Mouse (Mus musculus) thymus, postnatal 10 days (tissue): ENCODE measurements around the gene Ccdc92.

ENCODE experiments used
- DNase-seq, 2 experiments: peaks; one replicate each; pipeline ENCODE4 v3.0.0; 2021; ENCODE audit warnings: low spot score in 2 of 2

Ccdc92 gene

GRCm38 (mm10) chr5:124860013-124860412 lies 2.2 kb downstream of the Ccdc92 start:
- peak in 1 of 2 experiments; percentile 13 for DNase-seq

DNA sequence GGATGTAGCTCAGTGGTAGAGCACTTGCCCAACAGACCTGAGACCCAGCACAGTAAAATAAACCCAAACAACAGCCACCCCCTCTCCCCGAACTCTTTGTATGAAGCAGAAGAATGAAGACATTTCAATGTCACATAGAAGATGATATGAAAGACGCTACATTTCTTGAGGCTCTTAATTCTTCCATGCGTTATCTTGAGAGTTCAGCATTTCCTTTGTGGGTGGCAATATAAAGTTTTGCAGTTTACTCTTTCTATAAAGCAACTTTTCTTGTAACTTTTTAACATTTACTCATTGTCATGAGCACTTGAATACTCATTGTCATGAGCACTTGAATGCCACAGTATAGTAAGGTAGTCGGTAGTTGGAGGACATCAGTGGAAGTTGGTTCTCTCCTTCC lies 8.0 kb downstream of the Ccdc92 start:
- no peak for DNase-seq

- no peak for DNase-seq
Measured at GRCm38 (mm10) chr5:124853079-124853478, 9.1 kb downstream of the Ccdc92 start.

DNA sequence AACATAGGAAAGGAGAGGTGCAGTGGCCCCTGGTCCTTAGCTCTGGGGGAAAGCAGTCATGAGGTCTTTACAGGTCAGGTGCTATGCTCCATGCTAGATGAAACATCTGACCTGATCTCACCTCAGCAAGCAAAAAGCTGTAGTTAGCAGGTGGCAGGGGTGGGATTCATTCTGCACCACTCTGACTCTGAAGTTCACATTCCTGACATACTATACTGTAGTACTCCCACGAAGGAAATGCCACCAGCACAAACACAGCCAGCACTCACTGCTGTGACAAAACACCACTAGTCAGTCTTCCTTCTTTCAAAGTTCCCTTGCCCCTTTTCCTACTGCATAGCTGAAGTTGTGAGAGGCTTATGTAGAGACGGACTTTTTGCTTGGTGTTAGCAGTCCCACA lies 9.9 kb downstream of the Ccdc92 start:
- DNase-seq = no peak

DNA sequence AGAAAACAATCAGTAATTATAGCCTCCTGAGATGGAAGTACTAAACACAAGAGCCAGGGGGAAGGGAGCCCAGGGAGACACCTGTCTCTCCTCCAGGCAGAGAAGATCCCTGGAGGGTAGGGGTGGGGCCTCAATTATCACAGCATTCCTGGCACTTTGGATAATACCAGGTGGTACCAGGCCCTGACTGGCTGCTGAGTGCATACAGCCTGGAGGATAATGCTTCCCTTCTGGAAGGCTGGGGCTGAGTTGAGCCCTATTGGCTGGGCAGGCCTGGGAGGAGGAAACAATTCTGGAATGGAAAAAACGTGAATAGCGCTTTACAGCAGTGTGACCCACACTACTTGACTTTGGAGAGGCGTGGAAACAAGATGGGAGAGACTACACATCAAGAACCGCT lies 10.7 kb downstream of the Ccdc92 start:
- DNase-seq = no peak

DNA sequence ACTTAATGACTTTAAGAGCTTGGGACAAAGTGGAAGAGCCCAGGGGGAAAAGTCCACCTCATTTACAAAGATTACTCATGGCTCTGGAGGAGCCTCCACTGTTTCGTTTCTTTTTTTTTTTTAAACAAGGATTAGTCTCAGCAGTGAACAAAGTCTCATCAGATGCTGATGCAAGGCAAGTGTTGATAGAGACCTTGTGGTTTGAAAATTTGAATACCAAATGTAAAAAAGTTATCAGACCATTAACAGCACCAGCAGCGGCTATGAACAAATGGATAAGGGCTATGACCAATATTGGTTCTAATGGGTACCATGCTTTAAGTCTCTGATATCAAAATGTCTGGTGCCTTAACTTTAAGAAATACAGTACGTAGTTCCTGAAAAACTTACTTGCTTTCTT lies 13.2 kb downstream of the Ccdc92 start:
- no peak for DNase-seq

GRCm38 (mm10) chr5:124847014-124847413 lies 15.2 kb downstream of the Ccdc92 start:
- DNase-seq = no peak

- no peak for DNase-seq
Measured at GRCm38 (mm10) chr5:124844929-124845328, 17.3 kb downstream of the Ccdc92 start.

GRCm38 (mm10) chr5:124843386-124843785 lies 18.8 kb downstream of the Ccdc92 start:
- DNase-seq = no peak

- DNase-seq = no peak
Measured at GRCm38 (mm10) chr5:124840669-124841068, 21.6 kb downstream of the Ccdc92 start.

GRCm38 (mm10) chr5:124840202-124840601 lies 22.0 kb downstream of the Ccdc92 start:
- DNase-seq = no peak

DNA sequence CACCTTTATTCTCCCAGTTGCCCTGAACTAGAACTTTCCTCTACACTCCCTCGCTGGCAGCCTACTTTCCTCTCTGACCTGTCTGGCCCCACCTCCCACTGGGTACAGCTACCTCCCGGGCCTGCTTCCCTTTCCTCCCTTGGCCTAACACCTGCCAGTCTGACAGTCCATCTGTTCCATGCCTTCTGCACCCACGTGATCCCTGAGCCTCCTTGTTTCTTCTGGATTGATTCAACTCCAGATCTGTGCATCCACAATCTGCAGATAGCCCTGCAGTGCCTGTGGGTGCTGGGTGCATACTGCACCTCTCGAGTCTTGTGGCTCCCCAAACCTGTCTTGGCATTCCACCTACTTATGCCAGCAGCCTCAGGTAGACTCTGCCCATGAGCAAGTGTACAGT lies 25.6 kb downstream of the Ccdc92 start:
- no peak for DNase-seq

DNA sequence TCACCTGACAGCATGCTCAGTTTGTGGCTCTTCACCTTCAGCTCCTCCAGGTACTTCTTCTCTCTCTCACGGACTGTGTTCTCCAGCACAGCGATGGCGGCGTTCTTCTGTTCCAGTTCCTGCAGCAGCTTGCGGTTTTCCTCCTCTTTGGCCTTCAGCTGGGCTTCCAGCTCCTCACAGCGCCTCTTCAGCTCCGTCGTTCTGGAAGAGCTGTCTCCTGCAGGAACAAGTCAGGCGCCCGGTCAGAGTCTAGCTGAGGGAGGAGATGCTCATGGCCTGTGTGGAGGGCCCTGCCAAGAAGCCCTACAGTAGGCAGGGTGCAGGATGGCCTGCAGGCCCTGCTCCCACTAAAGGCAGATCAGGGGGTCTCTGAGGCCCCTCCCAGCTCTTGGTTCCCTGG lies 26.1 kb downstream of the Ccdc92 start:
- no peak for DNase-seq

DNA sequence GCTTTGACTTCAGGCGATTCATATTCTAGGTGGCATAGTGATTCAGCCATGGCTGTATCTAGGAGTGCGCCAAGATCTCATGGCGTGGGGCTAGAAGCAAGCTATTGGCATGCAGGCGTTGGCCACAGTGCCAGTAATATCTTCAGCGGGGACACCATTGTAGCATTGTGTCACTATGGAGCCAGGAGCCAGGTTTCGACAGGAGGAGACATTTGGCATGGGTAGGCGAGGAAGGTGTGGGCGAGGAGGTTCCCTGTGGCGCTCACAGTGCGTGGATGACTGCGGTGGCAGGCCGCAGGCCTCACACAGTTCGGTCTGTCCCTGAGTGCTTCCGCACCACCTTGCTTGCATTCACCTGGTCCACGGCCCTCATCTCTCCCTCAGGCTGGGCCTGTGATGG lies 27.0 kb downstream of the Ccdc92 start:
- DNase-seq = no peak

DNA sequence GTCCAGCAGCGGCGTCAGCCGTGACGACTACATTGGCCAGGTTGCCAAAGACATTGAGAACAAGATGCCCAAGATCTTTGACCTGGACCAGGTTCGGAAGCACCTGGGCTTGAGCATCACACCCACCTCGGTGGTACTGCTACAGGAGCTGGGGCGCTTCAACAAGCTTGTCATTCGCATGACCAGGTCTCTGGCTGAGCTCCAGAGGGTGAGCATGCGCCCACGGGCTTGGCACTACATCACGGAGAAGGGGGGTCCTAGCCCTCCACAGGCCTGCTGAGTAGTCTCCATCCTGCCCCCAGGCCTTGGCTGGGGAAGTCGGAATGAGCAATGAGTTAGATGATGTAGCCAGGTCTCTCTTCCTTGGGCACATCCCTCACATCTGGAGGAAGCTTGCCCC lies 31.9 kb downstream of the Ccdc92 start:
- DNase-seq = no peak

- no peak for DNase-seq
Measured at GRCm38 (mm10) chr5:124822128-124822894, 39.9 kb downstream of the Ccdc92 start.

DNA sequence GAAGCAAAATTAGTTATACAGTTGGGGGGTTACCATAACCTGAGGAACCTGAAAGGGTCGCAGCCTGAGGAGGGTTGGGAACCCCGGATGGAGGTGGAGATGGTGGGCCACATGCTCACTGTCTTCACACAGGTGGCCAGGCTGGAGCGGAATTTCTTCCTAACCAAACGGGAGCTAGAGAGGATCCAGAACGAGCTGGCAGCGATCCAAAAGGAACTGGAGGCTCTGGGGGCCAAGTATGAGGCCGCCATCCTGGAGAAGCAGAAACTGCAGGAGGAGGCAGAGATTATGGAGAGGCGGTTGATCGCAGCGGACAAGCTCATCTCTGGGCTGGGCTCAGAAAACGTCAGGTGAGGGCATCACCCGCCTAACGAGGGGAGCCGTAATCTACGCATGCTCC lies 45.2 kb downstream of the Ccdc92 start:
- no peak for DNase-seq

DNA sequence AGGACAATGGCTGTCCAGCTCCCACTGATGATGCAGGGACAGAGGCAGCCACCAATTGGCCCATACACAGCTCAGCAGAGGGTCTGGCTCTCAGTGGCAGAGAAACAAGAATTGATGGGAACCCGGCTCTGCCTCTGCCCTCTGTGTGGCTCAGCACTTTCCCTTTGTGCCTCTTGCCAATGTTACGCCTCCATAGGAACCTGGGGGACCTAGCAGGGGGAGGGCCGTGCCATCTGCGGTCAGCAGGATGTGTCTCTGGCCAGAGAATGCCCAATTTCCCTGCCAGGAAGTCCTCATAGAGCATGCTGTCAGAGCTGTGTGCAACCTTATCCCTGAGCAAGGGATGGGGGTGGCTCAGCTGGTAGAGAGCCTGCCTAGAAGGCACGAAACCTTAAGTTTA lies 47.4 kb downstream of the Ccdc92 start:
- DNase-seq = no peak

GRCm38 (mm10) chr5:124812466-124812865 lies 49.8 kb downstream of the Ccdc92 start:
- DNase-seq = no peak

DNA sequence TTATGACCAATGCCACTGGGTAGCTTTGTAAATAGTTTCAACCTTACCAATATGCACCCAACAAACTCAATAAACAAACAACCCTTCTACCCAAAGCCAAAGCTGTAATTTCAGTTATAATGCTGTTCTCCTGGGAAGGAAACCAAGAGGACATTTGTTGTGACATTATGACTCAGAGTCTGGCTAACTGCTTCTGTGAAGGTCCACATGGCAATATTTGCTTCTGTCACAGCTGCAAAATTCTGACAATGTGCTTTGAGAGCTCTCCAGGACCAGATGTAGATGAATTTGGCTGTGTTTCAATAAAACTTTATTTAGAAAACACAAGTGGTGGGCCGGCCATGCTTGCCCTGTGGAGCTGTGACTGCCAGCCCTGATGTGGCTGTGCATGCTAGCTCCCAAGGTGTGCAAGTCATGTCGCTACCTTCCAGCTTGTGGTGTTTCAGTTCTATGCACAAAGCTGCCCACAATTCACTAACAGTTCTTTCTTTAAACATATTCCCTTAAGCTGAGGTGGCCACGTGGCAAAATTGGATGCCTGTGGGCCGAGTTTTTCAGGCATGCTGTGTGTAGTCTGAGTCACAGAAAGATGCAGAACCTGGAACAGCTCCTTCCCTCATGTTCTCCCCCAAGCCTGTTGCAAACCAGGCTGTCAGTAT lies 52.4 kb downstream of the Ccdc92 start:
- DNase-seq = no peak

DNA sequence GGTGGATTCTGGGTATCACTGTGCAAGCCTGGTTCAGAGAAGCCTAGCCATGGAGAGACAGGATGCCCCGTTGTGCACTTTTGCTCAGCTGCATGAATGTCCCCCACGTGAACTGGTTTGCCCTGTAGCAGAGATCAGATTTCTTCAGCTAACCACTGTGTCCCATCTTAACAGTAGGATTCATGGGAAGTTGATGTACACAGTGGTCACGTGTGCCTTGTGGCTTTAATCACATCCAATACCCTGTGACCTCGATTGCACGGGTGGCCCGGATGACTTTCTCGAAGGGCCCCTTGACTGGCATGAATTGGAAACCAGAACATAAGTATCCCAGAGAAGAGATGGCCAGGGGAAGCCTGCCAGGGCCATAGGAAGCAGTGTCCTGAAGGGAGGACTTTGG lies 70.1 kb downstream of the Ccdc92 start:
- DNase-seq = no peak

GRCm38 (mm10) chr5:124785650-124786049 lies 76.6 kb downstream of the Ccdc92 start:
- DNase-seq = no peak
